ENCODE assay signal across 12 mouse cellular contexts in genomic region chr10:8095924-8096323, GRCm38 (mm10).
A peak's percentile ranks its signal among the peaks of the same experiment; 100 is the strongest.
DNase-seq lines count a peak whose midpoint lies in the region; ATAC-seq and TF ChIP-seq lines count a peak whose summit lies in the region.
"Had no signal": no experiment of that assay in that cellular context is flagged by ENCODE, and none has a peak within 500 bp of the region (broad histone marks: within the 10 kb centered on the region; RNA-seq: fewer than 3 reads in every experiment).

No protein-coding gene starts in this region.

- ATAC-seq in neural tube, embryonic 15.5 days (ENCODE audit: low FRiP score), result no peak
- peak; percentile 94 for ATAC-seq in intestine, embryonic 16.5 days
- ATAC-seq in liver, embryonic 12.5 days, result peak; percentile 76
- ATAC-seq: inflammation-experienced regulatory T-cells, adult 6 months; midbrain, embryonic 15.5 days had no signal

- no peaks in the 10 kb centered on the region for H3K27me3 ChIP-seq in neural tube, embryonic 15.5 days (replicated peaks)
- H3K27me3 ChIP-seq in intestine, embryonic 16.5 days (replicated peaks; ENCODE audit: control insufficient read depth, insufficient read depth, low read length), result no peaks in the 10 kb centered on the region
- H3K27me3 ChIP-seq in liver, embryonic 12.5 days (replicated peaks), result no peaks in the 10 kb centered on the region
- H3K27me3 ChIP-seq in cerebellum, adult 2 months (ENCODE audit: control insufficient read depth, insufficient read depth, low read length), result no peaks in the 10 kb centered on the region
- H3K27me3 ChIP-seq: midbrain, embryonic 15.5 days had no signal

- peak; percentile 35 for DNase-seq in neural tube, embryonic 10.5 days (ENCODE audit: extremely low spot score, low spot score)
- DNase-seq in yolk sac, embryonic 10.5 days (ENCODE audit: low spot score), result peak; percentile 87
- DNase-seq in cerebellum, postnatal 14 days, result no peak
- no peak for DNase-seq in cerebellum, adult 2 months
- DNase-seq: cerebellum, adult 18-20 months; heart, postnatal 10 days; lung, adult 2 months had no signal

- TF ChIP-seq POLR2A in cerebellum, adult 2 months (IDR thresholded peaks at IDR 0.05; ENCODE audit: borderline replicate concordance, insufficient read depth, low read length), result no peak

- 19% methylated on average over 2 of the region's 2 CpGs for WGBS in neural tube, embryonic 15.5 days
- 27% methylated on average over 2 of the region's 2 CpGs for WGBS in intestine, embryonic 16.5 days
- WGBS in liver, embryonic 12.5 days (ENCODE audit: insufficient replicate concordance), result 43% methylated on average over 2 of the region's 2 CpGs
- 37% methylated on average over 2 of the region's 2 CpGs for WGBS in cerebellum, adult 2 months

- TF ChIP-seq CTCF in cerebellum, adult 2 months (IDR thresholded peaks at IDR 0.05; ENCODE audit: borderline replicate concordance, insufficient read depth, low read depth, low read length), result no peak

- H3K9me3 ChIP-seq in neural tube, embryonic 15.5 days (replicated peaks), result no peaks in the 10 kb centered on the region
- no peaks in the 10 kb centered on the region for H3K9me3 ChIP-seq in intestine, embryonic 16.5 days (ENCODE audit: control insufficient read depth, low read length)
- H3K9me3 ChIP-seq in liver, embryonic 12.5 days (replicated peaks), result peaks cover 7% of the 10 kb centered on the region; the same call in 1 of the 2 replicates
- H3K9me3 ChIP-seq: midbrain, embryonic 15.5 days had no signal

- H3K4me3 ChIP-seq in neural tube, embryonic 15.5 days (replicated peaks), result no peak overlapping the region
- H3K4me3 ChIP-seq in intestine, embryonic 16.5 days (ENCODE audit: low read length), result no peak overlapping the region
- H3K4me3 ChIP-seq in liver, embryonic 12.5 days, result no peak overlapping the region
- H3K4me3 ChIP-seq in cerebellum, adult 2 months (replicated peaks; ENCODE audit: insufficient read depth, low read depth, low read length), result no peak overlapping the region
- H3K4me3 ChIP-seq: midbrain, embryonic 15.5 days had no signal

- no peak overlapping the region for H3K4me2 ChIP-seq in neural tube, embryonic 15.5 days
- H3K4me2 ChIP-seq in intestine, embryonic 16.5 days (ENCODE audit: low read depth, low read length), result 0 out of 2 replicates have a peak overlapping the region, but pooled peaks have one; percentile 4
- H3K4me2 ChIP-seq in liver, embryonic 12.5 days, result no peak overlapping the region
- H3K4me2 ChIP-seq: midbrain, embryonic 15.5 days had no signal

- no peaks in the 10 kb centered on the region for H3K36me3 ChIP-seq in neural tube, embryonic 15.5 days
- no peaks in the 10 kb centered on the region for H3K36me3 ChIP-seq in intestine, embryonic 16.5 days (ENCODE audit: control insufficient read depth, insufficient read depth, low read length)
- no peaks in the 10 kb centered on the region for H3K36me3 ChIP-seq in liver, embryonic 12.5 days
- H3K36me3 ChIP-seq: midbrain, embryonic 15.5 days had no signal

- H3K4me1 ChIP-seq in neural tube, embryonic 15.5 days, result peaks cover 8% of the 10 kb centered on the region
- peaks cover 7% of the 10 kb centered on the region; the same call in 1 of the 2 replicates for H3K4me1 ChIP-seq in intestine, embryonic 16.5 days (ENCODE audit: control insufficient read depth, insufficient read depth, low read length)
- peaks cover 18% of the 10 kb centered on the region for H3K4me1 ChIP-seq in liver, embryonic 12.5 days
- no peaks in the 10 kb centered on the region; the same call in 1 of the 2 replicates for H3K4me1 ChIP-seq in cerebellum, adult 2 months (ENCODE audit: control insufficient read depth, insufficient read depth, low read length)
- H3K4me1 ChIP-seq: midbrain, embryonic 15.5 days had no signal

- H3K27ac ChIP-seq in neural tube, embryonic 15.5 days (replicated peaks), result no peak overlapping the region
- H3K27ac ChIP-seq in intestine, embryonic 16.5 days (ENCODE audit: low read length), result peak overlapping the region; percentile 80
- H3K27ac ChIP-seq in liver, embryonic 12.5 days, result peak overlapping the region; percentile 36; the same call in 1 of the 2 replicates
- H3K27ac ChIP-seq in cerebellum, adult 2 months (ENCODE audit: insufficient read depth, low read length), result no peak overlapping the region
- H3K27ac ChIP-seq: midbrain, embryonic 15.5 days had no signal

- H3K9ac ChIP-seq in neural tube, embryonic 15.5 days (replicated peaks), result no peak overlapping the region
- no peak overlapping the region for H3K9ac ChIP-seq in intestine, embryonic 16.5 days (ENCODE audit: low read depth, low read length)
- no peak overlapping the region for H3K9ac ChIP-seq in liver, embryonic 12.5 days
- H3K9ac ChIP-seq: midbrain, embryonic 15.5 days had no signal

Comparison
In these comparisons a context has a peak if more than half of its experiments do, and no peak if none do; other contexts are left out.
1. DNase-seq: peak in neural tube, embryonic 10.5 days (single experiment) and yolk sac, embryonic 10.5 days (single experiment); none in cerebellum, postnatal 14 days (0 of 2) and cerebellum, adult 2 months (0 of 2).
2. H3K27ac ChIP-seq: peak in intestine, embryonic 16.5 days (single experiment) and liver, embryonic 12.5 days (single experiment); none in neural tube, embryonic 15.5 days (single experiment) and cerebellum, adult 2 months (single experiment).